In the genomic region with DNA sequence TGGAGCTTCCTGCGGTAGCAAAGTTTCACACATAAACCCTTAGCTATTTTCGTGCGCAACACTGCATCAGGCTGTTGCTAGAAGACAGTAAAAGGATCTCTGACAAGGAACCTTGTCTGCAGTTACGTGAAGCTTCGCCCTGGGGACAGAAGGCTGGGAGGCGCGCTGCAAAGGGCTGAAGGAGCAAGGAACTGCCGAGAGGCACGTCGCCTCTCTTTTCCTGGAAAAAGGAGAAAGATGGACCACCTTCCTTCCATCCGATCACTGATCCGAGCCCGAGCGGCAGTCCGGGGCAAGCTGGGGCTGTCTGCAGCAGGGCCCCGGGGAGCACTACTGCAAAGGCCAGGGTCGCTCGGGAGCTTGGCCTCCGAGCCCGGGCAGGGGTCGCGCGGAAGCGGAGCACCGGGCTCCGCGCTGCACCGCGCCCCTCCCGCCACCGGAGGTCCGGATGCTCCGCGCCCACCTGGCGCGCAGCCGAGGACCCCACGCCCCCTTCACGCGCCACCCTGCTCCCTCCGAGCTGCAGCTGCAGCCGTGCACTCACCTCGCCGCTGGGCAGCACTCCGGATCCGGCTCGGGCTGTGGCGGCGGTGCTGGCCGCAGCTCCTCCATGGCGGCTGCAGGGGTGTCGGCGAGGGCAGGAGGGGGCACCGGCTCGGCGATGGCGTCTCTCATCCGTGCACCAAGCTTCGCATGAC, we compare ENCODE assay signal across 7 mouse cellular contexts. TPM values are rescaled to one million over a fixed set of nuclear protein-coding genes. Genes with fewer than 3 reads are reported as not detected.
DNase-seq lines count a peak whose midpoint lies in the region; ATAC-seq and TF ChIP-seq lines count a peak whose summit lies in the region.

No protein-coding gene starts in this region.

- peak; percentile 84 for ATAC-seq in neural tube, embryonic 11.5 days (ENCODE audit: insufficient read depth, low FRiP score, low TSS enrichment)
- ATAC-seq in forebrain, embryonic 13.5 days = peak; percentile 77

- WGBS in neural tube, embryonic 11.5 days = under 1% methylated on average over 58 of the region's 59 CpGs
- WGBS in bone marrow, adult 2 months = under 1% methylated on average over 58 of the region's 59 CpGs
- under 1% methylated on average over 54 of the region's 59 CpGs for WGBS in forebrain, embryonic 13.5 days
- 1% methylated on average over 59 of the region's 59 CpGs for WGBS in liver, adult 2 months
- WGBS in olfactory bulb, adult 2 months = under 1% methylated on average over 59 of the region's 59 CpGs

- TF ChIP-seq POLR2A in bone marrow, adult 2 months (IDR thresholded peaks at IDR 0.05; ENCODE audit: borderline replicate concordance, control insufficient read depth, low read depth, low read length) = no peak
- TF ChIP-seq POLR2A in liver, adult 2 months (IDR thresholded peaks at IDR 0.05; ENCODE audit: extremely low read depth, insufficient read depth, low read length) = no peak
- TF ChIP-seq POLR2A in olfactory bulb, adult 2 months (IDR thresholded peaks at IDR 0.05; ENCODE audit: insufficient read depth, low read depth, low read length) = no peak

- H3K36me3 ChIP-seq in neural tube, embryonic 11.5 days (ENCODE audit: control insufficient read depth, insufficient read depth, low read length) = no peaks in the 10 kb centered on the region
- H3K36me3 ChIP-seq in forebrain, embryonic 13.5 days (ENCODE audit: poor library complexity, severe bottlenecking) = no peaks in the 10 kb centered on the region
- H3K36me3 ChIP-seq in liver, adult 2 months (ENCODE audit: control insufficient read depth, insufficient read depth, low read length) = no peaks in the 10 kb centered on the region

- DNase-seq in neural tube, embryonic 11.5 days (ENCODE audit: low spot score) = peak; percentile 70
- no peak for DNase-seq in neural tube, embryonic 10.5 days (ENCODE audit: extremely low spot score, low spot score)
- no peak for DNase-seq in liver, adult 2 months (ENCODE audit: extremely low read depth, low read depth, low spot score)
- no peak for DNase-seq in adrenal gland, postnatal 10 days

- peaks cover 17% of the 10 kb centered on the region; the same call in 1 of the 2 replicates for H3K79me2 ChIP-seq in liver, adult 2 months (ENCODE audit: control insufficient read depth, insufficient read depth, low read length)

- H3K9ac ChIP-seq in neural tube, embryonic 11.5 days (ENCODE audit: low read length) = peak overlapping the region; percentile 97
- peak overlapping the region; percentile 97 for H3K9ac ChIP-seq in forebrain, embryonic 13.5 days
- H3K9ac ChIP-seq in liver, adult 2 months (ENCODE audit: low read depth, low read length) = peak overlapping the region; percentile 89

- H3K9me3 ChIP-seq in neural tube, embryonic 11.5 days (ENCODE audit: control insufficient read depth, low read length) = no peaks in the 10 kb centered on the region
- H3K9me3 ChIP-seq in forebrain, embryonic 13.5 days (replicated peaks) = no peaks in the 10 kb centered on the region

- no peak for TF ChIP-seq CTCF in bone marrow, adult 2 months (IDR thresholded peaks at IDR 0.05; ENCODE audit: control insufficient read depth, insufficient read depth, low read length)
- no peak; the same call in 1 of the 2 replicates for TF ChIP-seq CTCF in liver, adult 2 months (IDR thresholded peaks at IDR 0.05; ENCODE audit: low read depth, low read length)
- TF ChIP-seq CTCF in olfactory bulb, adult 2 months (IDR thresholded peaks at IDR 0.05; ENCODE audit: insufficient read depth, low read depth, low read length) = no peak

- peak overlapping the region; percentile 67 for H3K4me2 ChIP-seq in neural tube, embryonic 11.5 days (ENCODE audit: low read depth)
- H3K4me2 ChIP-seq in forebrain, embryonic 13.5 days = peak overlapping the region; percentile 74

- H3K4me3 ChIP-seq in neural tube, embryonic 11.5 days (ENCODE audit: low read depth, low read length) = peak overlapping the region; percentile 85
- H3K4me3 ChIP-seq in bone marrow, adult 2 months (replicated peaks; ENCODE audit: control insufficient read depth, low read depth, low read length) = peak overlapping the region; percentile 92
- peak overlapping the region; percentile 94 for H3K4me3 ChIP-seq in forebrain, embryonic 13.5 days
- peak overlapping the region; percentile 82 for H3K4me3 ChIP-seq in liver, adult 2 months (ENCODE audit: insufficient read depth, low read depth, low read length)
- H3K4me3 ChIP-seq in olfactory bulb, adult 2 months (ENCODE audit: insufficient read depth, low read depth, low read length) = peak overlapping the region; percentile 90

- peaks cover 8% of the 10 kb centered on the region for H3K4me1 ChIP-seq in neural tube, embryonic 11.5 days (ENCODE audit: control insufficient read depth, insufficient read depth, low read length)
- peaks cover 4% of the 10 kb centered on the region for H3K4me1 ChIP-seq in bone marrow, adult 2 months (ENCODE audit: control insufficient read depth, insufficient read depth, low read length)
- peaks cover 42% of the 10 kb centered on the region for H3K4me1 ChIP-seq in forebrain, embryonic 13.5 days
- H3K4me1 ChIP-seq in liver, adult 2 months (ENCODE audit: control insufficient read depth, insufficient read depth, low read length) = peaks cover 8% of the 10 kb centered on the region; the same call in 1 of the 2 replicates
- peaks cover 13% of the 10 kb centered on the region for H3K4me1 ChIP-seq in olfactory bulb, adult 2 months (ENCODE audit: control insufficient read depth, insufficient read depth, low read length)

- peak overlapping the region; percentile 97 for H3K27ac ChIP-seq in neural tube, embryonic 11.5 days (ENCODE audit: low read depth, low read length)
- H3K27ac ChIP-seq in bone marrow, adult 2 months (ENCODE audit: control insufficient read depth, insufficient read depth, low read depth, low read length, poor library complexity) = peak overlapping the region; percentile 20; the same call in 1 of the 2 replicates
- peak overlapping the region; percentile 98 for H3K27ac ChIP-seq in forebrain, embryonic 13.5 days
- H3K27ac ChIP-seq in liver, adult 2 months (replicated peaks; ENCODE audit: insufficient read depth, low read depth, low read length) = no peak overlapping the region; the same call in 1 of the 2 replicates
- H3K27ac ChIP-seq in olfactory bulb, adult 2 months (ENCODE audit: insufficient read depth, low read depth, low read length) = peak overlapping the region; percentile 99

- no peaks in the 10 kb centered on the region for H3K27me3 ChIP-seq in neural tube, embryonic 11.5 days (ENCODE audit: control insufficient read depth, insufficient read depth, low read length)
- no peaks in the 10 kb centered on the region for H3K27me3 ChIP-seq in forebrain, embryonic 13.5 days
- no peaks in the 10 kb centered on the region for H3K27me3 ChIP-seq in liver, adult 2 months (ENCODE audit: control insufficient read depth, insufficient read depth, low read length)

RNA-seq across cellular contexts. Expression of a gene that starts 0.5 kb away (rescaled TPM):
- 38.4 and 45.0 TPM in 2 replicates for polyA plus RNA-seq in neural tube, embryonic 11.5 days (2014; fragmentation: Nextera tagmentation; extraction: Ambion mirVana)
- 5.3 and 14.4 TPM in 2 replicates for polyA plus RNA-seq in bone marrow, adult 2 months (2011; ENCODE audit: insufficient read depth, insufficient read length, low replicate concordance, missing spikeins)
- 44.9 and 46.4 TPM in 2 replicates for polyA plus RNA-seq in forebrain, embryonic 13.5 days (2015; fragmentation: Nextera tagmentation; extraction: Ambion mirVana)
- total RNA-seq in liver, adult 2 months (2014; rRNA removed) = 19.2 and 26.5 TPM in 2 replicates
- polyA plus RNA-seq in liver, adult 2 months (2012; rRNA removed) = 9.3 and 10.7 TPM in 2 replicates
- polyA plus RNA-seq in olfactory bulb, adult 2 months (2012; ENCODE audit: insufficient read depth, insufficient read length, low replicate concordance, missing spikeins) = not detected in 2 replicates
- total RNA-seq in adrenal gland, postnatal 10 days (2021) = 10 to 100 TPM; 21.1 to 29.4 TPM
